Mouse (Mus musculus): ENCODE measurements at regions not wholly inside any gene's neighbourhood (a gene's known extent, or its start where the extent isn't known, plus 50 kb on each side); places are given as distances from the start of the nearest gene placed in this dataset.

GRCm38 (mm10) chr2:178662396-178662795 is 232.1 kb downstream of the Cdh26 start:
- TF ChIP-seq POLR2A (IDR thresholded peaks at IDR 0.05; ENCODE audit: extremely low read depth, insufficient read depth, low read length), result no peak
- TF ChIP-seq CTCF (IDR thresholded peaks at IDR 0.05; ENCODE audit: extremely low read depth, insufficient read depth, low read length), result no peak
